Mouse (Mus musculus) small intestine, adult 2 months (tissue): ENCODE measurements around the gene Xlr4c. TPM values are rescaled to one million over a fixed set of nuclear protein-coding genes. Genes with fewer than 3 reads are reported as not detected.
"Not testable (repeated sequence)": the region's sequence is repeated elsewhere in the genome, so short reads cannot be mapped to it uniquely, and the experiment has no call there.

Experiments used
- H3K27ac ChIP-seq: fragments of 200-500 bp; 2 replicates; pipeline ENCODE4 v1.5.1; 2012; ENCODE audit warnings: low read depth, low read length, control low read depth, inconsistent platforms; ENCODE audit not compliant: insufficient read depth
- H3K27me3 ChIP-seq: fragments of 200-500 bp; 2 replicates; pipeline ENCODE4 v1.6.1; 2012; ENCODE audit warnings: mild to moderate bottlenecking, moderate library complexity, low read length, inconsistent platforms; ENCODE audit not compliant: control insufficient read depth, insufficient read depth
- H3K36me3 ChIP-seq: fragments of 200-500 bp; 2 replicates; pipeline ENCODE4 v1.6.1; 2012; ENCODE audit warnings: mild to moderate bottlenecking, low read length, control low read depth, inconsistent platforms; ENCODE audit not compliant: control insufficient read depth, insufficient read depth
- H3K4me1 ChIP-seq: fragments of 200-500 bp; 2 replicates; pipeline ENCODE4 v1.6.1; 2012; ENCODE audit warnings: low read length, inconsistent platforms, mixed read lengths; ENCODE audit not compliant: control insufficient read depth, insufficient read depth, insufficient read length
- H3K4me3 ChIP-seq: fragments of 200-500 bp; 2 replicates; pipeline ENCODE4 v1.5.1; 2012; ENCODE audit warnings: low read depth, mild to moderate bottlenecking, control low read depth, inconsistent platforms, low read length, moderate library complexity
- CTCF ChIP-seq: fragments of 200-500 bp; IDR thresholded peaks from 2 replicates; pipeline ENCODE4 v1.5.1; 2012; ENCODE audit warnings: low read depth, mild to moderate bottlenecking, control low read depth, inconsistent platforms, low read length, moderate library complexity, mixed read lengths; ENCODE audit not compliant: insufficient replicate concordance, insufficient read length; ENCODE audit errors: extremely low read depth
- POLR2A ChIP-seq: fragments of 200-500 bp; IDR thresholded peaks from 2 replicates; pipeline ENCODE4 v1.6.1; 2012; ENCODE audit warnings: low read depth, mild to moderate bottlenecking, control low read depth, inconsistent platforms, low read length, moderate library complexity
- WGBS: fragments of 180-500 bp; shearing (Covaris S2); methylation state at CpG from one replicate; pipeline ENCODE4 v1.1.7; 2018; 5-methylcytosine and 5-hydroxymethylcytosine counted together
- polyA plus RNA-seq: library from polyadenylated mRNA; depleted of rRNA; stranded (reverse); fragments of >200 nt; gene quantifications from 2 replicates; pipeline ENCODE4 v1.2.3, GENCODE M21; 2012; rRNA removed

Xlr4c gene
- polyA plus RNA-seq: not detected in 2 replicates

DNA sequence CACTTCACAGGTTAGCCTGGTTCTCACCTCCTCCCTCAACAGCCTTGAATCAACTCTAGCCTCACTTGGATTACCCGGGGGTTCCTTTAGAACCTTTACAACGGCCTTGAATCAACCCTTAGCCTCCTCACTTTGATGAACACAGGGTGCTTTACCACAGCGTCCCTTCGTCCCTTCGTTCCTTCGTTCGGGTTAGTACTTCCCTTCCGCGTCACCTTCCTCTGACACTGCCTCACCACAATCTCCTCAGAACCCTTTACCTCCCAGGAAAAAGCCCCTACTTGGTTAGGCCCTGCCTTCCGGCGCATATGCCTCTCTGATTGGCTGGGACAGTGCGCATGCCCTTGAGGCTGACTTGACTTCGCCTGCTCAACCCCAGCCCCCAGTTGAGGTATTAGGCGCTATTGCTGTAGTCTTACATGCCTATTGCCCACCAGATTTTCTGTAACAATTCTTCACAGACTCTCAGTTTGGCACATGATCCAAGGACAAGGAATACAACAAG lies at the start of gene Xlr4c:
Gene Xlr4c (minus strand): TSS at position 310 of the 505 bp plus-strand sequence.
- not testable (repeated sequence) for H3K4me3 ChIP-seq, H3K36me3 ChIP-seq, H3K4me1 ChIP-seq, H3K27me3 ChIP-seq, H3K27ac ChIP-seq
- WGBS: 74% methylated on average over 13 of the region's 14 CpGs

DNA sequence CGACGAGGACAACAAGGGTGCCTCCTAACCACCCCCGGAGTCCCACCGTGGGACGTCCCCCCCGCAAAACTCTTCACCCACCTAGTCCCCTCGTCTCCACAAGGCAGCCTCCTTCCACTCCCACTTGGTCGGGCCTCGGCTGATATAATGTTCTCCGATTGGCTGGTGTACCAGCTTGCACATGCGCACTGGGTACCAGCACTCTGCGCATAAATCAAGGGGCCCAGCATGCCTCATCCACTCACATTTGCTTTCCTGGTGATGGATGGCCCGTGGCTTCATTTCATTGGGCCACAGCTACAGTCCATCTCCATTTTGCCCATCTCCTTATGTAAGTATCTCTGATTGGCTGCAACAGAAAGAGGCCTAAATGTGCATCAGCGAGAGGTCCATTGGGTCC lies 22.3 kb upstream of the Xlr4c start, which contains the start of gene Xlr3c:
Gene Xlr3c (minus strand): TSS at position 121 of the 400 bp plus-strand sequence.
- not testable (repeated sequence) for H3K27me3 ChIP-seq, H3K4me3 ChIP-seq, H3K36me3 ChIP-seq, H3K4me1 ChIP-seq, H3K27ac ChIP-seq
- WGBS: 89% methylated on average over 14 of the region's 14 CpGs

- not testable (repeated sequence) for H3K4me1 ChIP-seq, H3K4me3 ChIP-seq, H3K27me3 ChIP-seq, H3K36me3 ChIP-seq, H3K27ac ChIP-seq
- WGBS: 86% methylated on average over 1 of the region's 2 CpGs
Measured at GRCm38 (mm10) chrX:73262428-73262827, 19.5 kb upstream of the Xlr4c start.

DNA sequence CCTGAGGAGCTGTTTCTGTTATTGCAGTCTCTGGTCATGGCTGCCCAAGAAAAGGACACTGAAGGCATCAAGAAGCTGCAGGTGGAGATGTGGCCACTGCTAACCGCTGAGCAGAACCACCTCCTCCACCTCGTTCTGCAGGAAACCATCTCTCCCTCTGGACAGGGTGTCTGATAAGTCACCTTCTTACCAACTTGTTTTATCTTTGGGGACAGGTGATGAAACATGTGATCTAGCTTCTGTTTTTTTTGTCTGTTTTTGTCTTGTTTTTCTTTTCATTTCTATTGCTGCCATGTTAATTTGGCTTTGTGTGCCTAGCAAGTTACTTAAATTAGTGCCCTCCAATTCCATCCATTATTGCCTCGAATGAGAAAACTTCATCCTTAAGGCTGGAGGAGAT lies 13.6 kb downstream of the Xlr4c start:
- WGBS: 15% methylated on average over 3 of the region's 3 CpGs
- H3K27ac ChIP-seq: no peak overlapping the region
- H3K27me3 ChIP-seq: no peaks in the 10 kb centered on the region
- peaks cover 2% of the 10 kb centered on the region; the same call in 1 of the 2 replicates for H3K4me1 ChIP-seq
- H3K4me3 ChIP-seq: peak overlapping the region; percentile 83
- H3K36me3 ChIP-seq: no peaks in the 10 kb centered on the region
- TF ChIP-seq CTCF: no peak
- no peak for TF ChIP-seq POLR2A

GRCm38 (mm10) chrX:73228606-73229214 lies 14.2 kb downstream of the Xlr4c start:
- Histone ChIP-seq H3K4me3 (peak overlapping the region; percentile 83), H3K27me3 (no peaks in the 10 kb centered on the region), H3K36me3 (no peaks in the 10 kb centered on the region), H3K4me1 (peaks cover 2% of the 10 kb centered on the region; the same call in 1 of the 2 replicates), H3K27ac (peak overlapping the region; percentile 90)
- TF ChIP-seq POLR2A (no peak), CTCF (no peak)
- WGBS: 12% methylated on average over 51 of the region's 51 CpGs

DNA sequence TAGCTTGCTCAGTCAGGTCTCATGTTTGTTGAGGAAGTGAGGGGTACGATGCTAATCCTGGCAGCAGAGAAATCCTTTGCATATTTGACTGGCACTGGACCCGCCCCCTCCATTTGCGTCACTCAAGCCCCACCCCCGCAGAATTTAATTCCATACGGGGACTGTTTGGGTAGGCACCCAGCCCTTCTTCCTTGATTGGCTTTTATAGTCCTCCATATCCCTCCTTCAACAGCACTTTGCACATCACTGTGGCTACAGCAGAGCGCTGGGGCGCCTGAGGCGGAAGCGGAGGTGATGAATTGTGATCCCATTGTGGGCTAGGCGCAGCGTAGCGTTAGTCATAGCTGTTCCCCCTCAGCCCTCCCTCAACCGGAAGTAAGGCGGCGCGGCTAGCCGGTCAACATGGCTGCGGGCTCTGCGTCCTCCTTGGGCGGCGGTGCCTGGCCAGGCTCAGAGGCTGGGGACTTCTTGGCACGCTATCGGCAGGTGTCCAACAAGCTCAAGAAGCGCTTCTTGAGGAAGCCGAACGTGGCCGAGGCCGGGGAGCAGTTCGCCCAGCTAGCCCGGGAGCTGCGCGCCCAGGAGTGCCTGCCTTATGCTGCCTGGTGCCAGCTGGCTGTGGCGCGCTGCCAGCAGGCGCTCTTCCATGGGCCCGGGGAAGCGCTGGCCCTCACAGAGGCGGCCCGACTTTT lies 14.9 kb downstream of the Xlr4c start, which contains the start of gene F8a:
Gene F8a (plus strand): TSS at position 378 of the 692 bp plus-strand sequence.
- no peak for TF ChIP-seq CTCF
- peak; percentile 78; the same call in 1 of the 2 replicates for TF ChIP-seq POLR2A
- peak within 1 kb of the TSS; percentile 83 for H3K4me3 ChIP-seq
- H3K27ac ChIP-seq: peak within 1 kb of the TSS; percentile 90
- H3K36me3 ChIP-seq: no peaks in the 10 kb centered on the region
- no peaks in the 10 kb centered on the region for H3K27me3 ChIP-seq
- peaks cover 2% of the 10 kb centered on the region; the same call in 1 of the 2 replicates for H3K4me1 ChIP-seq
- WGBS: 11% methylated on average over 39 of the region's 39 CpGs

- Histone ChIP-seq H3K27ac (no peak overlapping the region), H3K36me3 (no peaks in the 10 kb centered on the region), H3K4me3 (no peak overlapping the region), H3K27me3 (no peaks in the 10 kb centered on the region), H3K4me1 (peaks cover 2% of the 10 kb centered on the region; the same call in 1 of the 2 replicates)
- WGBS: 54% methylated on average over 1 of the region's 1 CpGs
- TF ChIP-seq POLR2A: no peak
- TF ChIP-seq CTCF: no peak
Measured at GRCm38 (mm10) chrX:73225365-73225764, 17.6 kb downstream of the Xlr4c start.

GRCm38 (mm10) chrX:73213819-73214564 lies 28.9 kb downstream of the Xlr4c start, which contains the start of gene Xlr4b:
Xlr4b (plus strand) TSS chrX:73214333.
- not testable (repeated sequence) for H3K4me3 ChIP-seq, H3K27me3 ChIP-seq, H3K4me1 ChIP-seq, H3K36me3 ChIP-seq, H3K27ac ChIP-seq
- WGBS: 83% methylated on average over 18 of the region's 19 CpGs

DNA sequence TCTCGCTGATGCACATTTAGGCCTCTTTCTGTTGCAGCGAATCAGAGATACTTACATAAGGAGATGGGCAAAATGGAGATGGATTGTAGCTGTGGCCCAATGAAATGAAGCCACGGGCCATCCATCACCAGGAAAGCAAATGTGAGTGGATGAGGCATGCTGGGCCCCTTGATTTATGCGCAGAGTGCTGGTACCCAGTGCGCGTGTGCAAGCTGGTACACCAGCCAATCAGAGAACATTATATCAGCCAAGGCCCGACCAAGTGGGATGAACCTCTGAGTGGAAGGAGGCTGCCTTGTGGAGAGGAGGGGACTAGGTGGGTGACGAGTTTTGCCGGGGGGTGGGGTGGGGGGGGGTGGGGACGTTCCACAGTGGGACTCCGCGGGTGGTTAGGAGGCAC lies 51.0 kb downstream of the Xlr4c start, which contains the start of gene Xlr3b:
Gene Xlr3b (plus strand): TSS at position 274 of the 400 bp plus-strand sequence.
- H3K4me1 ChIP-seq, H3K27ac ChIP-seq, H3K4me3 ChIP-seq, H3K27me3 ChIP-seq, H3K36me3 ChIP-seq: not testable (repeated sequence)
- 84% methylated on average over 11 of the region's 12 CpGs for WGBS
